Mouse (Mus musculus): ENCODE data around the gene Tmem47. TPM values are rescaled to one million over a fixed set of nuclear protein-coding genes. Genes with fewer than 3 reads are reported as not detected.

Tmem47 gene
- total RNA-seq (2014; rRNA removed) (51.1 and 52.3 TPM in 2 replicates), polyA plus RNA-seq (2015; fragmentation: Nextera tagmentation; extraction: Ambion mirVana) (14.8 and 18.4 TPM in 2 replicates)

GRCm38 (mm10) chrX:81070210-81070803 is at the start of gene Tmem47:
Gene Tmem47 (plus strand): TSS chrX:81070698.
- H3K4me2 ChIP-seq (ENCODE audit: low read depth, low read length): peak within 1 kb of the TSS; percentile 54
- no peaks in the 10 kb centered on the region for H3K4me1 ChIP-seq (ENCODE audit: insufficient read depth, low read length)
- H3K27ac ChIP-seq: peak within 1 kb of the TSS; percentile 84
- H3K9me3 ChIP-seq (ENCODE audit: low read length): no peaks in the 10 kb centered on the region
- no peaks in the 10 kb centered on the region for H3K36me3 ChIP-seq (ENCODE audit: insufficient read depth, low read length)
- H3K9ac ChIP-seq (replicated peaks; ENCODE audit: low read length): peak within 1 kb of the TSS; percentile 68
- H3K4me3 ChIP-seq (ENCODE audit: low read length): peak within 1 kb of the TSS; percentile 62
- no peaks in the 10 kb centered on the region for H3K27me3 ChIP-seq (ENCODE audit: insufficient read depth, low read length)
- 13% methylated on average over 39 of the region's 39 CpGs for WGBS
- peak; percentile 97 for ATAC-seq
- DNase-seq (ENCODE audit: low spot score): peak; percentile 84
- TF ChIP-seq CTCF (IDR thresholded peaks at IDR 0.05; ENCODE audit: low read depth): no peak

- Histone ChIP-seq H3K4me3 (ENCODE audit: low read length) (peak overlapping the region; percentile 62), H3K9ac (replicated peaks; ENCODE audit: low read length) (peak overlapping the region; percentile 68), H3K27ac (peak overlapping the region; percentile 84), H3K9me3 (ENCODE audit: low read length) (no peaks in the 10 kb centered on the region), H3K4me2 (ENCODE audit: low read depth, low read length) (peak overlapping the region; percentile 54), H3K36me3 (ENCODE audit: insufficient read depth, low read length) (no peaks in the 10 kb centered on the region), H3K27me3 (ENCODE audit: insufficient read depth, low read length) (no peaks in the 10 kb centered on the region), H3K4me1 (ENCODE audit: insufficient read depth, low read length) (no peaks in the 10 kb centered on the region)
- 24% methylated on average over 45 of the region's 45 CpGs for WGBS
- no peak for TF ChIP-seq CTCF (IDR thresholded peaks at IDR 0.05; ENCODE audit: low read depth)
- DNase-seq (ENCODE audit: low spot score) (peak; percentile 54), ATAC-seq (peak; percentile 39)
Observed at GRCm38 (mm10) chrX:81070804-81071461, 435 bp downstream of the Tmem47 start.

GRCm38 (mm10) chrX:81071746-81072640 is 1.5 kb downstream of the Tmem47 start:
- no peak for TF ChIP-seq CTCF (IDR thresholded peaks at IDR 0.05; ENCODE audit: low read depth)
- DNase-seq (ENCODE audit: low spot score): peak; percentile 11
- no peaks in the 10 kb centered on the region for H3K4me1 ChIP-seq (ENCODE audit: insufficient read depth, low read length)

GRCm38 (mm10) chrX:81072651-81073050 is 2.2 kb downstream of the Tmem47 start:
- Histone ChIP-seq H3K9ac (replicated peaks; ENCODE audit: low read length) (0 out of 2 replicates have a peak overlapping the region, but pooled peaks have one; percentile 17), H3K36me3 (ENCODE audit: insufficient read depth, low read length) (no peaks in the 10 kb centered on the region), H3K4me1 (ENCODE audit: insufficient read depth, low read length) (no peaks in the 10 kb centered on the region), H3K27ac (peak overlapping the region; percentile 22; the same call in 1 of the 2 replicates), H3K27me3 (ENCODE audit: insufficient read depth, low read length) (no peaks in the 10 kb centered on the region), H3K9me3 (ENCODE audit: low read length) (no peaks in the 10 kb centered on the region), H3K4me3 (ENCODE audit: low read length) (peak overlapping the region; percentile 62), H3K4me2 (ENCODE audit: low read depth, low read length) (peak overlapping the region; percentile 54)
- 13% methylated on average over 2 of the region's 2 CpGs for WGBS
- ATAC-seq (no peak), DNase-seq (ENCODE audit: low spot score) (peak; percentile 14)
- TF ChIP-seq CTCF (IDR thresholded peaks at IDR 0.05; ENCODE audit: low read depth): no peak

More at GRCm38 (mm10) chrX:81071746-81072640, 1.5 kb downstream of the Tmem47 start:
- no peaks in the 10 kb centered on the region for H3K36me3 ChIP-seq (ENCODE audit: insufficient read depth, low read length)
- peak overlapping the region; percentile 84 for H3K27ac ChIP-seq
- WGBS: 22% methylated on average over 13 of the region's 14 CpGs
- no peaks in the 10 kb centered on the region for H3K27me3 ChIP-seq (ENCODE audit: insufficient read depth, low read length)
- peak overlapping the region; percentile 54 for H3K4me2 ChIP-seq (ENCODE audit: low read depth, low read length)
- H3K9me3 ChIP-seq (ENCODE audit: low read length): no peaks in the 10 kb centered on the region
- ATAC-seq: no peak
- 0 out of 2 replicates have a peak overlapping the region, but pooled peaks have one; percentile 68 for H3K9ac ChIP-seq (replicated peaks; ENCODE audit: low read length)
- peak overlapping the region; percentile 62 for H3K4me3 ChIP-seq (ENCODE audit: low read length)

- peak; percentile 9 for DNase-seq (ENCODE audit: low spot score)
- H3K27ac ChIP-seq: no peak overlapping the region
- no peaks in the 10 kb centered on the region for H3K36me3 ChIP-seq (ENCODE audit: insufficient read depth, low read length)
- TF ChIP-seq CTCF (IDR thresholded peaks at IDR 0.05; ENCODE audit: low read depth): no peak
- peak overlapping the region; percentile 54 for H3K4me2 ChIP-seq (ENCODE audit: low read depth, low read length)
- no peaks in the 10 kb centered on the region for H3K4me1 ChIP-seq (ENCODE audit: insufficient read depth, low read length)
- WGBS: 38% methylated on average over 4 of the region's 4 CpGs
- no peaks in the 10 kb centered on the region for H3K27me3 ChIP-seq (ENCODE audit: insufficient read depth, low read length)
- no peak overlapping the region for H3K9ac ChIP-seq (replicated peaks; ENCODE audit: low read length)
- H3K4me3 ChIP-seq (ENCODE audit: low read length): peak overlapping the region; percentile 62; the same call in 1 of the 2 replicates
- no peak for ATAC-seq
- H3K9me3 ChIP-seq (ENCODE audit: low read length): no peaks in the 10 kb centered on the region
Observed at GRCm38 (mm10) chrX:81073834-81074233, 3.3 kb downstream of the Tmem47 start.

- no peak for TF ChIP-seq CTCF (IDR thresholded peaks at IDR 0.05; ENCODE audit: low read depth)
- H3K36me3 ChIP-seq (ENCODE audit: insufficient read depth, low read length): no peaks in the 10 kb centered on the region
- no peak for ATAC-seq
- no peak overlapping the region for H3K27ac ChIP-seq
- no peaks in the 10 kb centered on the region for H3K27me3 ChIP-seq (ENCODE audit: insufficient read depth, low read length)
- H3K9ac ChIP-seq (replicated peaks; ENCODE audit: low read length): no peak overlapping the region
- no peak overlapping the region for H3K4me3 ChIP-seq (ENCODE audit: low read length)
- no peak for DNase-seq (ENCODE audit: low spot score)
- no peak overlapping the region for H3K4me2 ChIP-seq (ENCODE audit: low read depth, low read length)
- H3K4me1 ChIP-seq (ENCODE audit: insufficient read depth, low read length): no peaks in the 10 kb centered on the region
- no peaks in the 10 kb centered on the region for H3K9me3 ChIP-seq (ENCODE audit: low read length)
Observed at GRCm38 (mm10) chrX:81078522-81078921, 8.0 kb downstream of the Tmem47 start.

Measured in hindbrain, postnatal 0 days (tissue).